14 mouse cellular contexts compared by ENCODE assay signal in the genomic region with DNA sequence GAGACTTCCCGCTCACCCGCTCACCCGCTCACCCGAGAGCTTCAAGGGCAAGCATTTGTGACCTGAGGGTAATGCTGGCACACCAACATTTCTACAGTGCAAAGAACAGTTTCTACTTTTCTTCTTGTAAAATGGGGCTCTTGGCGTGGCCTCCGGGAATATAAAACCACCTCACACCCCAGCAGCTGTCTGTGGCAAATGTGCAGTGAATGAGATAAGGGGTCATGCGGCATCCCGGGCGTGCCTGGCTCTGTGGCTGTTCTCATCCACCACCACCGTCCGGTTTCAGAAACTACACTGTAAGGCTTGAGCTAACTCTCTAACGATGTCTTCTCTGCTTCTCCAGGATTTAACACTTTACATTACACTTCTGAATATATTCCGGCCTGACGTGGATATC. TPM values are rescaled to one million over a fixed set of nuclear protein-coding genes. Genes with fewer than 3 reads are reported as not detected.
DNase-seq lines count a peak whose midpoint lies in the region; ATAC-seq and TF ChIP-seq lines count a peak whose summit lies in the region.
"Had no signal": no experiment of that assay in that cellular context is flagged by ENCODE, and none has a peak within 500 bp of the region (broad histone marks: within the 10 kb centered on the region; RNA-seq: fewer than 3 reads in every experiment).

No protein-coding gene starts in this region.

- no peak overlapping the region for H3K4me3 ChIP-seq in lung, embryonic 14.5 days (ENCODE audit: low read depth, low read length)
- H3K4me3 ChIP-seq in lung, adult 2 months (replicated peaks; ENCODE audit: extremely low read depth, low read depth, low read length), result no peak overlapping the region
- no peak overlapping the region for H3K4me3 ChIP-seq in intestine, embryonic 16.5 days (ENCODE audit: low read length)
- H3K4me3 ChIP-seq in hindbrain, postnatal 0 days (ENCODE audit: low read length), result no peak overlapping the region
- no peak overlapping the region for H3K4me3 ChIP-seq in midbrain, postnatal 0 days (ENCODE audit: low read depth, low read length)
- H3K4me3 ChIP-seq: neural tube, embryonic 12.5 days had no signal

- H3K9me3 ChIP-seq in lung, embryonic 14.5 days (ENCODE audit: low read depth, low read length), result no peaks in the 10 kb centered on the region
- no peaks in the 10 kb centered on the region for H3K9me3 ChIP-seq in intestine, embryonic 16.5 days (ENCODE audit: control insufficient read depth, low read length)
- H3K9me3 ChIP-seq in hindbrain, postnatal 0 days (ENCODE audit: low read length), result no peaks in the 10 kb centered on the region
- no peaks in the 10 kb centered on the region for H3K9me3 ChIP-seq in midbrain, postnatal 0 days (ENCODE audit: low read length)
- H3K9me3 ChIP-seq: neural tube, embryonic 12.5 days had no signal

- TF ChIP-seq POLR2A in lung, adult 2 months (IDR thresholded peaks at IDR 0.05; ENCODE audit: borderline replicate concordance, extremely low read depth, low read depth, low read length), result no peak

- 45% methylated on average over 14 of the region's 14 CpGs for WGBS in lung, embryonic 14.5 days
- WGBS in lung, adult 2 months, result 59% methylated on average over 14 of the region's 14 CpGs
- 72% methylated on average over 14 of the region's 14 CpGs for WGBS in intestine, embryonic 16.5 days
- WGBS in hindbrain, postnatal 0 days, result 89% methylated on average over 14 of the region's 14 CpGs
- WGBS in midbrain, postnatal 0 days, result 87% methylated on average over 14 of the region's 14 CpGs

- no peak for ATAC-seq in CD4-positive, CD25-positive, alpha-beta regulatory T cell, adult 4 months
- no peak for ATAC-seq in lung, embryonic 14.5 days (ENCODE audit: insufficient read depth)
- peak; percentile 84 for ATAC-seq in intestine, embryonic 16.5 days
- ATAC-seq in hindbrain, postnatal 0 days, result no peak
- ATAC-seq in midbrain, postnatal 0 days (ENCODE audit: low FRiP score), result no peak
- ATAC-seq: forebrain, embryonic 16.5 days had no signal

- no peak overlapping the region; the same call in 1 of the 2 replicates for H3K4me2 ChIP-seq in lung, embryonic 14.5 days
- H3K4me2 ChIP-seq in intestine, embryonic 16.5 days (ENCODE audit: low read depth, low read length), result no peak overlapping the region
- no peak overlapping the region for H3K4me2 ChIP-seq in hindbrain, postnatal 0 days (ENCODE audit: low read depth, low read length)
- H3K4me2 ChIP-seq in midbrain, postnatal 0 days (ENCODE audit: low read depth, low read length, poor library complexity, severe bottlenecking), result no peak overlapping the region
- H3K4me2 ChIP-seq: neural tube, embryonic 12.5 days had no signal

- no peak for TF ChIP-seq CTCF in lung, embryonic 14.5 days (IDR thresholded peaks at IDR 0.05; ENCODE audit: low read depth)
- TF ChIP-seq CTCF in lung, adult 2 months (IDR thresholded peaks at IDR 0.05; ENCODE audit: insufficient read depth, low read length), result no peak
- TF ChIP-seq CTCF in hindbrain, postnatal 0 days (IDR thresholded peaks at IDR 0.05; ENCODE audit: low read depth), result no peak
- no peak for TF ChIP-seq CTCF in midbrain, postnatal 0 days (IDR thresholded peaks at IDR 0.05)

- H3K27ac ChIP-seq in lung, embryonic 14.5 days (ENCODE audit: low read depth), result peak overlapping the region; percentile 44; the same call in 1 of the 2 replicates
- no peak overlapping the region for H3K27ac ChIP-seq in intestine, embryonic 16.5 days (ENCODE audit: low read length)
- no peak overlapping the region for H3K27ac ChIP-seq in hindbrain, postnatal 0 days
- no peak overlapping the region for H3K27ac ChIP-seq in midbrain, postnatal 0 days (ENCODE audit: low read depth, low read length)
- H3K27ac ChIP-seq: neural tube, embryonic 12.5 days had no signal

- H3K27me3 ChIP-seq in lung, embryonic 14.5 days (ENCODE audit: insufficient read depth, low read length), result no peaks in the 10 kb centered on the region
- no peaks in the 10 kb centered on the region for H3K27me3 ChIP-seq in intestine, embryonic 16.5 days (replicated peaks; ENCODE audit: control insufficient read depth, insufficient read depth, low read length)
- H3K27me3 ChIP-seq in hindbrain, postnatal 0 days (ENCODE audit: insufficient read depth, low read length), result no peaks in the 10 kb centered on the region
- H3K27me3 ChIP-seq in midbrain, postnatal 0 days (ENCODE audit: insufficient read depth, low read length), result no peaks in the 10 kb centered on the region
- H3K27me3 ChIP-seq: neural tube, embryonic 12.5 days had no signal

- H3K4me1 ChIP-seq in lung, embryonic 14.5 days (ENCODE audit: insufficient read depth), result no peaks in the 10 kb centered on the region
- no peaks in the 10 kb centered on the region for H3K4me1 ChIP-seq in lung, adult 2 months (ENCODE audit: control insufficient read depth, insufficient read depth, low read length)
- no peaks in the 10 kb centered on the region for H3K4me1 ChIP-seq in intestine, embryonic 16.5 days (ENCODE audit: control insufficient read depth, insufficient read depth, low read length)
- H3K4me1 ChIP-seq in hindbrain, postnatal 0 days (ENCODE audit: insufficient read depth, low read length), result no peaks in the 10 kb centered on the region
- no peaks in the 10 kb centered on the region for H3K4me1 ChIP-seq in midbrain, postnatal 0 days (ENCODE audit: insufficient read depth, low read length)
- H3K4me1 ChIP-seq: neural tube, embryonic 12.5 days had no signal

- no peaks in the 10 kb centered on the region for H3K36me3 ChIP-seq in lung, embryonic 14.5 days (ENCODE audit: insufficient read depth)
- no peaks in the 10 kb centered on the region for H3K36me3 ChIP-seq in intestine, embryonic 16.5 days (ENCODE audit: control insufficient read depth, insufficient read depth, low read length)
- H3K36me3 ChIP-seq in hindbrain, postnatal 0 days (ENCODE audit: insufficient read depth, low read length), result no peaks in the 10 kb centered on the region
- no peaks in the 10 kb centered on the region for H3K36me3 ChIP-seq in midbrain, postnatal 0 days (ENCODE audit: insufficient read depth, low read length)
- H3K36me3 ChIP-seq: neural tube, embryonic 12.5 days had no signal

- DNase-seq in CD4-positive, CD25-positive, alpha-beta regulatory T cell, adult 2 months (ENCODE audit: low read depth, low spot score), result peak; percentile 29
- no peak for DNase-seq in lung, embryonic 14.5 days
- no peak for DNase-seq in lung, adult 2 months
- peak; percentile 48 to 83 for DNase-seq in spleen, postnatal 10 days (ENCODE audit: low spot score in 2 of 2)
- no peak for DNase-seq in hindbrain, postnatal 0 days (ENCODE audit: low spot score)
- no peak for DNase-seq in midbrain, postnatal 0 days (ENCODE audit: low spot score)
- DNase-seq: adrenal gland, postnatal 36 days; kidney, postnatal 25 days; lung, postnatal 14 days; right cerebral cortex, postnatal 14 days had no signal

- no peak overlapping the region for H3K9ac ChIP-seq in lung, embryonic 14.5 days
- H3K9ac ChIP-seq in intestine, embryonic 16.5 days (ENCODE audit: low read depth, low read length), result no peak overlapping the region
- H3K9ac ChIP-seq in hindbrain, postnatal 0 days (replicated peaks; ENCODE audit: low read length), result no peak overlapping the region
- no peak overlapping the region for H3K9ac ChIP-seq in midbrain, postnatal 0 days (replicated peaks; ENCODE audit: low read length, poor library complexity, severe bottlenecking)
- H3K9ac ChIP-seq: neural tube, embryonic 12.5 days had no signal

RNA-seq across cellular contexts. Expression of gene Ccnj, which starts 17.7 kb away (rescaled TPM):
- polyA plus RNA-seq in CD4-positive, CD25-positive, alpha-beta regulatory T cell, adult 4 months (2017; shearing (Covaris generic)), result 1 to 10 TPM; 4.1 to 5.5 TPM
- polyA plus RNA-seq in lung, embryonic 14.5 days (2014; fragmentation: Nextera tagmentation; extraction: Ambion mirVana), result 13.0 TPM in 2 replicates
- polyA plus RNA-seq in lung, adult 2 months (2012; rRNA removed), result 13.6 and 14.0 TPM in 2 replicates
- 6.2 and 7.8 TPM in 2 replicates for polyA plus RNA-seq in intestine, embryonic 16.5 days (2015; fragmentation: Nextera tagmentation; extraction: Ambion mirVana)
- 10.6 and 13.1 TPM in 2 replicates for total RNA-seq in hindbrain, postnatal 0 days (2014; rRNA removed)
- polyA plus RNA-seq in hindbrain, postnatal 0 days (2015; fragmentation: Nextera tagmentation; extraction: Ambion mirVana), result 8.1 and 8.6 TPM in 2 replicates
- 12.5 and 16.6 TPM in 2 replicates for total RNA-seq in midbrain, postnatal 0 days (2014; rRNA removed)
- polyA plus RNA-seq in midbrain, postnatal 0 days (2015; fragmentation: Nextera tagmentation; extraction: Ambion mirVana), result 8.6 and 9.7 TPM in 2 replicates

Comparison
In these comparisons a context has a peak if more than half of its experiments do, and no peak if none do; other contexts are left out.
1. DNase-seq: peak in CD4-positive, CD25-positive, alpha-beta regulatory T cell, adult 2 months (single experiment) and spleen, postnatal 10 days (2 of 2); none in lung, embryonic 14.5 days (single experiment), lung, adult 2 months (single experiment), hindbrain, postnatal 0 days (single experiment) and midbrain, postnatal 0 days (single experiment).